Mouse (Mus musculus) forebrain, postnatal 0 days (tissue): ENCODE results near the gene Unc13a. TPM values are rescaled to one million over a fixed set of nuclear protein-coding genes. Genes with fewer than 3 reads are reported as not detected.

Experiments used
- ATAC-seq: fragments of 200-750 bp; cut with Nextera tagmentation; 2 replicates; pipeline ENCODE4 v1.8.0; 2017; ENCODE audit warnings: mild to moderate bottlenecking, moderate library complexity
- DNase-seq: peaks from one replicate; pipeline ENCODE4 v3.0.0-alpha.2; 2015
- H3K27ac ChIP-seq: fragments of 300-500 bp; sonication (generic); 2 replicates; pipeline ENCODE4 v1.5.1; 2014; ENCODE audit warnings: low read depth, mild to moderate bottlenecking, antibody characterized with exemption, low read length, moderate library complexity, mixed read lengths
- H3K27me3 ChIP-seq: fragments of 300-500 bp; sonication (generic); 2 replicates; pipeline ENCODE4 v1.6.1; 2014; ENCODE audit warnings: mild to moderate bottlenecking, low read length, mixed read lengths; ENCODE audit not compliant: insufficient read depth
- H3K36me3 ChIP-seq: fragments of 300-500 bp; sonication (generic); 2 replicates; pipeline ENCODE4 v1.6.1; 2014; ENCODE audit warnings: mild to moderate bottlenecking, moderate library complexity; ENCODE audit not compliant: insufficient read depth
- H3K4me1 ChIP-seq: fragments of 300-500 bp; sonication (generic); 2 replicates; pipeline ENCODE4 v1.6.1; 2014; ENCODE audit warnings: antibody characterized with exemption; ENCODE audit not compliant: insufficient read depth
- H3K4me2 ChIP-seq: fragments of 300-500 bp; sonication (generic); 2 replicates; pipeline ENCODE4 v1.6.1; 2014; ENCODE audit warnings: low read depth, mild to moderate bottlenecking, moderate library complexity
- H3K4me3 ChIP-seq: fragments of 300-500 bp; sonication (generic); 2 replicates; pipeline ENCODE4 v1.5.1; 2014; ENCODE audit warnings: low read depth, low read length, mixed read lengths
- H3K9ac ChIP-seq: fragments of 300-500 bp; sonication (generic); 2 replicates; pipeline ENCODE4 v1.6.1; 2014; ENCODE audit warnings: mild to moderate bottlenecking
- H3K9me3 ChIP-seq: fragments of 300-500 bp; sonication (generic); 2 replicates; pipeline ENCODE4 v1.6.1; 2016; ENCODE audit warnings: low read length
- CTCF ChIP-seq: sonication (generic); IDR thresholded peaks from 2 replicates; pipeline ENCODE4 v1.5.1; 2016; ENCODE audit warnings: antibody characterized with exemption, control low read depth, low read depth
- WGBS: fragments of 180-500 bp; shearing (Covaris S2); extraction: QIAGEN DNeasy Blood & Tissue Kit; methylation state at CpG from one replicate; pipeline ENCODE4 v1.1.7; 2014; 5-methylcytosine and 5-hydroxymethylcytosine counted together
- polyA plus RNA-seq: library from polyadenylated mRNA; unstranded; fragments of >200 nt; fragmentation: Nextera tagmentation; extraction: Ambion mirVana; gene quantifications from 2 replicates; pipeline ENCODE4 v1.2.1, GENCODE M21; 2015
- total RNA-seq: library from RNA; depleted of rRNA; stranded (reverse); fragments of >200 nt; gene quantifications from 2 replicates; pipeline ENCODE4 v1.2.3, GENCODE M21; 2014

Gene Unc13a
- total and polyA plus RNA-seq, 2 experiments from 2014 or later, result 18.8 to 89.2 TPM

- Histone ChIP-seq H3K4me3 (no peak overlapping the region), H3K27me3 (no peaks in the 10 kb centered on the region), H3K27ac (no peak overlapping the region), H3K4me1 (peaks cover 9% of the 10 kb centered on the region), H3K9ac (no peak overlapping the region), H3K9me3 (no peaks in the 10 kb centered on the region), H3K36me3 (peaks cover 40% of the 10 kb centered on the region), H3K4me2 (no peak overlapping the region)
- ATAC-seq (no peak), DNase-seq (no peak)
- 16% methylated on average over 18 of the region's 22 CpGs for WGBS
- TF ChIP-seq CTCF, result peak; percentile 46
Observed at GRCm38 (mm10) chr8:71633164-71633563, 38.4 kb downstream of the Unc13a start.

- no peak for TF ChIP-seq CTCF
- Histone ChIP-seq H3K27me3 (no peaks in the 10 kb centered on the region), H3K4me2 (no peak overlapping the region), H3K9me3 (no peaks in the 10 kb centered on the region), H3K9ac (no peak overlapping the region), H3K4me1 (peaks cover 9% of the 10 kb centered on the region), H3K36me3 (peaks cover 40% of the 10 kb centered on the region), H3K27ac (no peak overlapping the region), H3K4me3 (no peak overlapping the region)
- DNase-seq (no peak), ATAC-seq (no peak)
- WGBS, result 62% methylated on average over 2 of the region's 2 CpGs
Observed at GRCm38 (mm10) chr8:71631897-71632296, 39.7 kb downstream of the Unc13a start.

GRCm38 (mm10) chr8:71630761-71631160 is 40.8 kb downstream of the Unc13a start:
- ATAC-seq (no peak), DNase-seq (no peak)
- Histone ChIP-seq H3K36me3 (peaks cover 33% of the 10 kb centered on the region), H3K9me3 (no peaks in the 10 kb centered on the region), H3K4me1 (peaks cover 9% of the 10 kb centered on the region), H3K27ac (no peak overlapping the region), H3K27me3 (no peaks in the 10 kb centered on the region), H3K9ac (no peak overlapping the region), H3K4me2 (no peak overlapping the region), H3K4me3 (no peak overlapping the region)
- WGBS, result 89% methylated on average over 6 of the region's 6 CpGs
- no peak for TF ChIP-seq CTCF

GRCm38 (mm10) chr8:71629781-71630212 is 41.8 kb downstream of the Unc13a start:
- WGBS, result 5% methylated on average over 25 of the region's 25 CpGs
- H3K27ac ChIP-seq, result peak overlapping the region; percentile 82; the same call in 1 of the 2 replicates
- no peaks in the 10 kb centered on the region for H3K27me3 ChIP-seq
- ATAC-seq, result peak; percentile 5
- H3K4me3 ChIP-seq, result peak overlapping the region; percentile 45
- H3K4me2 ChIP-seq, result peak overlapping the region; percentile 96
- peaks cover 9% of the 10 kb centered on the region for H3K4me1 ChIP-seq
- H3K36me3 ChIP-seq, result peaks cover 27% of the 10 kb centered on the region
- DNase-seq, result no peak
- H3K9ac ChIP-seq, result peak overlapping the region; percentile 64; the same call in 1 of the 2 replicates
- no peaks in the 10 kb centered on the region for H3K9me3 ChIP-seq
- TF ChIP-seq CTCF, result no peak

GRCm38 (mm10) chr8:71629096-71629697 is 42.4 kb downstream of the Unc13a start:
- H3K9ac ChIP-seq, result peak overlapping the region; percentile 64
- H3K36me3 ChIP-seq, result peaks cover 31% of the 10 kb centered on the region
- peak; percentile 75 for TF ChIP-seq CTCF
- H3K9me3 ChIP-seq, result no peaks in the 10 kb centered on the region
- peak; percentile 95 for DNase-seq
- ATAC-seq, result peak; percentile 87
- H3K4me3 ChIP-seq, result peak overlapping the region; percentile 45
- H3K4me1 ChIP-seq, result peaks cover 9% of the 10 kb centered on the region
- 3% methylated on average over 55 of the region's 55 CpGs for WGBS
- H3K27ac ChIP-seq, result peak overlapping the region; percentile 82
- no peaks in the 10 kb centered on the region for H3K27me3 ChIP-seq
- H3K4me2 ChIP-seq, result peak overlapping the region; percentile 96

- Histone ChIP-seq H3K36me3 (peaks cover 30% of the 10 kb centered on the region), H3K9ac (peak overlapping the region; percentile 64), H3K27me3 (no peaks in the 10 kb centered on the region), H3K9me3 (no peaks in the 10 kb centered on the region), H3K4me1 (peaks cover 9% of the 10 kb centered on the region), H3K4me2 (peak overlapping the region; percentile 96), H3K4me3 (peak overlapping the region; percentile 45), H3K27ac (peak overlapping the region; percentile 82)
- WGBS, result 10% methylated on average over 16 of the region's 16 CpGs
- TF ChIP-seq CTCF, result no peak
- no peak for DNase-seq
- no peak for ATAC-seq
Observed at GRCm38 (mm10) chr8:71628396-71629095, 43.0 kb downstream of the Unc13a start.
